Mouse (Mus musculus): ENCODE measurements around the gene Adamts2. TPM values are rescaled to one million over a fixed set of nuclear protein-coding genes. Genes with fewer than 3 reads are reported as not detected.

The Adamts2 gene
- total RNA-seq, 2 experiments from 2014 or later: 15.1 to 16.4 TPM

- peak; percentile 82 for DNase-seq
Measured at GRCm38 (mm10) chr11:50622238-50622726, 20.4 kb downstream of the Adamts2 start.

GRCm38 (mm10) chr11:50623806-50624205 lies 21.9 kb downstream of the Adamts2 start:
- no peak for DNase-seq

DNA sequence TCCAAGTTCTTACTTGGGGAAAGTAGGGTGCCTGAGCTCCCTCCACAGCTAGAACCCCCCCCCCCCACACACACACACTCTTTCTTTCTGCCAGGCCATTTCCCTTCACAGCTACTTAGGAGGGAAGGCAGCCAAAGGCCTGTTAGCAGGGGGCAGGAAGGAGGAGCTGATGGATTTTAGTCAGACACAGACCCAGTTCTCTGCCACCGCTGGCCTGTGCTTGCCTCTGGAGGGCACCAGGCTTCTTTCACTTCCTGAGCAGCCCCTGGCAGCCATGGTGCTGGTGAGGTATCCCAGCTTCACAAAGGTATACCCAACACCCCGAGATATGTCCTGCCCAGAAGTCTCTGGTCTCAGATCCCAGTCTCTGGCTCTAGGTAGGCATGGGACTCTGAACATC lies 22.4 kb downstream of the Adamts2 start:
- peak; percentile 30 for DNase-seq

- DNase-seq: peak; percentile 78
Measured at GRCm38 (mm10) chr11:50624720-50625119, 22.8 kb downstream of the Adamts2 start.

- no peak for DNase-seq
Measured at GRCm38 (mm10) chr11:50628915-50629314, 27.0 kb downstream of the Adamts2 start.

GRCm38 (mm10) chr11:50630462-50630861 lies 28.6 kb downstream of the Adamts2 start:
- DNase-seq: no peak

GRCm38 (mm10) chr11:50632270-50632669 lies 30.4 kb downstream of the Adamts2 start:
- peak; percentile 78 for DNase-seq

DNA sequence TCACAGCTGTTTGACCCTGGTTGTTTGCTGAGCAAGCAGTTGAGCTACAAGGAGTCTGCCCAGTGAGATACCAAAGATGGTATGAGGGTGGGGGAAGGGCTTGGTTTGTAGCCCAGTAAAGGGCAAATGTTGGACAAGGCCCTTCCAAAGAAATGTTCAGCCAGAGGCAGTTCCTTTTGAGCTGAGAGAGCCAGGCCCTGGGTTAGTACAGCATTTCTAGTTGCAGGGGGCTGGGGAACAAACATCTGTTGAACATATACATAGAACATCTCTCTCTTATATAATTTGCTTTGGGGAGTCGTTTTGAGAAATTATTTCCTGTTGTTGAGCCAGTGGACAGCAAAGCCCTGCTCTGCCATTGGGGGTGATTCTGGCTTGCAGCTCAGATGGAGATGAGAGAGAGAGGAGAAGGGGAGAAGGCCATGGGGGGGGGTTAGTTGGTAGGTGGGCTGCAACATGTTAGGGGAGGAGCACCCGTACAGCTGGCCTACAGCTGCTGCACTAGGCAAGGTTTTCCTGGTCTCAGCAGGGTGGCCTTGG lies 33.2 kb downstream of the Adamts2 start:
- DNase-seq: peak; percentile 69

DNA sequence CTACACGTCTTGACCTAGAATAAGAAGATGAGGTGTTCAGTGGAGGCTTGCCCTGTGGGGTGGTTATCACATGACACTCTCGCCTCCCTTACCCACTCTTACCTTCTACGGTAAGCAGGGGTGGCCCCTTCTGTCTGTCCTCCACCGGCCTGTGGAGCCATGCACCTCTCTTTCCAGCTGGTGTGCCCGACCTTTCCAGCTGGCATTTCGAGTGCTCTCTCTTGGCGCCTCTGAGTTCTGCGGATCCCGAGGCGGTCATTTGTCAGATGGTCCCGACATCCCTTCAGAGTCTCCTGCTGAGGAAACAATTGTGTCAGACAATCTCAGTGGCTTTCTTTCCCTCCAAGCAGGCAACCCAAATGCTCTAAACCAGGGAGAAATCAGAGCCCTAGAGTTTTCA lies 35.1 kb downstream of the Adamts2 start:
- peak; percentile 34 for DNase-seq

GRCm38 (mm10) chr11:50638197-50638867 lies 36.4 kb downstream of the Adamts2 start:
- DNase-seq: peak; percentile 36

GRCm38 (mm10) chr11:50638868-50639220 lies 37.0 kb downstream of the Adamts2 start:
- no peak for DNase-seq

DNA sequence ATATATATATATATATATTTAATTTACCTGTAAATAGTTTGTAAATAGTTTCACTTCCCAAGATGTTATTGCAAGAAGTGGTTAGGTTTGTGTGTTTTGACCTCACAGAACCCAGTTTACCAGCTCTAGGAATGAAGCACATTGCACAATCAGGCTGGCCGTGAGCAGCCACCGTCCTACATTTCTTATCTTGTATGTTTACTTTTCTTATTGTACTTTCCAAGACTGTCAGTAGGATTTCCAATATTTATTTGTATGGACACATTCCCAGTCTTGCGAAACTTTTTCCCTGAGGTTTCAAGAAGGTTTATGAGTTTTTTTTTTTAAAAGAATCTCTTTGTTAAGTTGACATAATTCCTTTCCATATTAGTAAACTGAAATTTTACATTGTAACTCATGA lies 40.7 kb downstream of the Adamts2 start:
- DNase-seq: no peak

- peak; percentile 78 for DNase-seq
Measured at GRCm38 (mm10) chr11:50646148-50646547, 44.3 kb downstream of the Adamts2 start.

DNA sequence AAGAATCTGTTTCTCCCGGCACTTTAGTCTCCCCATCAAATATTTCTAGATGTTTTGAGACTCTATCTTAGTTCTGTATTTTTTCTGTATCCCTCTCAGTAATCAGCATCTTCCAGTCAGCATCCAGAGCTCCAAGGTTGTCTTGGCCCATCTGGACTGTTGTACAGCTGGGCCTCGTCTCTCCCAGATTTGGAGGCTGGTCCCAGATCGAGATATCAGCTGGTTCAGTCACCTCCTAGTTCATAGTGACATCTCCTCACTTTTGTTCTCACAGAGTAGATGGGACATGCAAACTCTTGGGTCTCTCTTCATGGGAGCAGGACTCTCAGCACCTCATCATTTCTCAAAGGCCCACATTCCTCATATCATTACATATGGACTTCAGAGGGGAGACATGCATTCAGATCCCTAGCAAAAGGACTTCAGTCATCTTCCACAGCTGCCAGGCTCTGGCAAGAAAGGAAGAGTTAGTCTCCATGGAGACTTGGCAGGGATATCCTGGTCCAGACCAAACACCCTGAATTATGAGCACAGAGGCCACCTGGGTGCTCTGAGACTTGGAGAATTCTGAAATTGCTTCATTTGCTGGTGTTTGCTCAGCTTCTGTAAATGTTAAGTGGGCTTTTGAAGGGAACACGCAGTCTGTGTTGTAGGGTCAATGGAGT lies 46.4 kb downstream of the Adamts2 start:
- no peak for DNase-seq

GRCm38 (mm10) chr11:50650037-50650436 lies 48.2 kb downstream of the Adamts2 start:
- DNase-seq: peak; percentile 79

GRCm38 (mm10) chr11:50653746-50654431 lies 52.0 kb downstream of the Adamts2 start:
- DNase-seq: peak; percentile 42

DNA sequence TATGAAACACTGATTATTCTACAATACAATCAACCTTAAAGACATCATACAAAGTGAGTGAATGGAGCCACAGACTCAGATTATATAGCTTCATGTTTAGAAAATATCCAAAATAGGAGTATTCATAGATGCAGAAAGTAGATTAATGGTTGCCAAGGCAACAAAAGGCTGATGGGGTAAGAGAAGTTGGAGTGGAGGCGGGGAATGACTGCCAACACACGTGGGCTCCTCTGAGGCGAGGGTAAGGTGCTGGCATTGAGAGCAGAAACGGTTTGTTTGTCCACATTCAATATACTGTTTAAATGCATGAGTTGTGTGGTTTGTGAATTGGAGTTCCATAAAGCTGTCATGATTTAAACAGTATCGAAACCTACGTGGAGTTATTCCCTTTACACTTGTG lies 56.9 kb downstream of the Adamts2 start:
- no peak for DNase-seq

- DNase-seq: no peak
Measured at GRCm38 (mm10) chr11:50662176-50662575, 60.3 kb downstream of the Adamts2 start.

- no peak for DNase-seq
Measured at GRCm38 (mm10) chr11:50664826-50665225, 62.9 kb downstream of the Adamts2 start.

GRCm38 (mm10) chr11:50669542-50670362 lies 67.9 kb downstream of the Adamts2 start:
- DNase-seq: peak; percentile 74

DNA sequence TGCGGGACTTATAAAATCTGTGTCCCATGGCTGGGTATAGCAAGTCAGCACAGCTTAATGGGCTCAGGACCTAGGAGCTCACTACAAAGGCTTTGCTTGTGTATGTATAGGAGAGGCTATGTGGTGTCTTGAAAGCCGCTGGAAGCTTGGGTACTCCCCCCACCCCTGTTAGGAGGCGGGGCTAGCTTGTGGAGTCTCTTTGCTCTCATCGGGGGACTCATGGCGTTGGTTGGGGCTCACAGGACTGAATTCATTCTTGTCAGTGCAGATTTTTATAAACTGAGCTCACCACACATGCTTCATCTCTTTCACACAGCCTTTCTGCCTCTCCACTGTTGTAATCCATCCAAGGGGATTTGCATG lies 68.5 kb downstream of the Adamts2 start:
- no peak for DNase-seq

- DNase-seq: no peak
Measured at GRCm38 (mm10) chr11:50670881-50671280, 69.0 kb downstream of the Adamts2 start.

Measured in gastrocnemius, postnatal 25 days (tissue).